Mouse (Mus musculus) testis, adult 10 weeks (tissue): ENCODE data around the gene Rnd3. TPM values are rescaled to one million over a fixed set of nuclear protein-coding genes. Genes with fewer than 3 reads are reported as not detected.

Experiments used
- polyA plus RNA-seq: library from polyadenylated mRNA; stranded (reverse); fragments of 350-450 nt; fragmentation: Illumina TruSeq; extraction: RNeasy Lipid Tissue Mini Kit (QIAGEN cat#74804); gene quantifications from one replicate; pipeline ENCODE4 v1.2.3, GENCODE M21; 2014; ENCODE audit warnings: low read depth, low replicate concordance

The Rnd3 gene
- polyA plus RNA-seq: 5.5 TPM

GRCm38 (mm10) chr2:51148975-51149374 lies at the start of gene Rnd3:
Rnd3 (minus strand) TSS chr2:51149111.

